Comparison of ENCODE assay signal across 25 mouse cellular contexts in genomic region chr1:92181970-92182369, GRCm38 (mm10). TPM values are rescaled to one million over a fixed set of nuclear protein-coding genes. Genes with fewer than 3 reads are reported as not detected.
A peak's percentile ranks its signal among the peaks of the same experiment; 100 is the strongest.
DNase-seq lines count a peak whose midpoint lies in the region; ATAC-seq and TF ChIP-seq lines count a peak whose summit lies in the region.
"Had no signal": no experiment of that assay in that cellular context is flagged by ENCODE, and none has a peak within 500 bp of the region (broad histone marks: within the 10 kb centered on the region; RNA-seq: fewer than 3 reads in every experiment).

No protein-coding gene starts in this region.

- TF ChIP-seq POLR2A in CH12.LX (IDR thresholded peaks at IDR 0.05; ENCODE audit: low read depth, low read length), result no peak
- no peak for TF ChIP-seq POLR2A in myocyte (IDR thresholded peaks at IDR 0.05; ENCODE audit: insufficient read length, low read depth)

- no peak overlapping the region for H3K4me3 ChIP-seq in hindbrain, embryonic 10.5 days
- no peak overlapping the region for H3K4me3 ChIP-seq in hindbrain, postnatal 0 days (ENCODE audit: low read length)
- H3K4me3 ChIP-seq in CH12.LX (replicated peaks in 1 of 3; ENCODE audit: low read depth in 2 of 3, low read length in 2 of 3, poor library complexity in 1 of 3) (no peak overlapping the region), myocyte (no peak overlapping the region)

- H3K36me3 ChIP-seq in hindbrain, embryonic 10.5 days, result no peaks in the 10 kb centered on the region
- no peaks in the 10 kb centered on the region for H3K36me3 ChIP-seq in hindbrain, postnatal 0 days (ENCODE audit: insufficient read depth, low read length)
- no peaks in the 10 kb centered on the region for H3K36me3 ChIP-seq in CH12.LX (replicated peaks in 1 of 2; ENCODE audit: control insufficient read depth in 1 of 2, insufficient read depth in 1 of 2, low read length in 1 of 2)
- no peaks in the 10 kb centered on the region for H3K36me3 ChIP-seq in myocyte (ENCODE audit: control insufficient read depth, insufficient read depth)
- H3K36me3 ChIP-seq: embryonic facial prominence, embryonic 10.5 days; embryonic facial prominence, embryonic 13.5 days; heart, embryonic 10.5 days; heart, embryonic 13.5 days had no signal

- dilution Hi-C loops in CH12.LX (cut with MboI; ENCODE audit: extremely low pct_ligation_motif_present, extremely low pct_unique_long_range_greater_than_20kb, low sequenced_read_pairs), result no loop called here

- no peak for TF ChIP-seq CTCF in hindbrain, postnatal 0 days (IDR thresholded peaks at IDR 0.05; ENCODE audit: low read depth)
- TF ChIP-seq CTCF in CH12.LX (conservative IDR thresholded peaks at IDR 0.05 in 1 of 2, IDR thresholded peaks at IDR 0.05 in 1 of 2; ENCODE audit: low read depth in 2 of 2, low read length in 2 of 2), result no peak

- no peak for ATAC-seq in hindbrain, postnatal 0 days
- ATAC-seq in erythroblast, adult 5-6 weeks (replicated peaks; ENCODE audit: low FRiP score, poor library complexity, severe bottlenecking), result no peak
- ATAC-seq: forebrain, embryonic 14.5 days; forebrain, postnatal 0 days; intestine, postnatal 0 days had no signal

- 49% methylated on average over 2 of the region's 2 CpGs for WGBS in hindbrain, embryonic 10.5 days
- WGBS in hindbrain, postnatal 0 days, result 53% methylated on average over 2 of the region's 2 CpGs

- H3ac ChIP-seq in myocyte (ENCODE audit: control insufficient read depth, insufficient read length), result no peak overlapping the region

- H3K79me2 ChIP-seq in CH12.LX (replicated peaks; ENCODE audit: control insufficient read depth, extremely low read depth, insufficient read depth, poor library complexity, severe bottlenecking) (no peaks in the 10 kb centered on the region; the same call in 1 of the 2 replicates), myocyte (ENCODE audit: control insufficient read depth, insufficient read depth) (peaks cover 25% of the 10 kb centered on the region)

- no peak overlapping the region for H3K9ac ChIP-seq in hindbrain, postnatal 0 days (replicated peaks; ENCODE audit: low read length)
- H3K9ac ChIP-seq in CH12.LX (ENCODE audit: insufficient read depth, low read depth), result no peak overlapping the region; the same call in 1 of the 2 replicates
- H3K9ac ChIP-seq: embryonic facial prominence, embryonic 13.5 days had no signal

- in situ Hi-C loops in CH12.LX (cut with MboI; ENCODE audit: low pct_ligation_motif_present, low pct_unique_long_range_greater_than_20kb, low sequenced_read_pairs), result no loop called here

- TF ChIP-seq RAD21 in CH12.LX (IDR thresholded peaks at IDR 0.05; ENCODE audit: low read depth, low read length), result no peak

- H3K4me2 ChIP-seq in hindbrain, postnatal 0 days (ENCODE audit: low read depth, low read length), result no peak overlapping the region
- H3K4me2 ChIP-seq in CH12.LX (ENCODE audit: insufficient read depth, low read depth, poor library complexity, severe bottlenecking) (no peak overlapping the region), myocyte (ENCODE audit: low read depth) (peak overlapping the region; percentile 80)

- DNase-seq in cerebellum, adult 11-12 months, result peak; percentile 36
- DNase-seq in cerebellum, postnatal 36 days, result no peak
- no peak for DNase-seq in hindbrain, embryonic 10.5 days (ENCODE audit: low spot score)
- no peak for DNase-seq in hindbrain, postnatal 0 days (ENCODE audit: low spot score)
- no peak for DNase-seq in CH12.LX (ENCODE audit: extremely low read depth)
- DNase-seq: adrenal gland, adult 2 months; adrenal gland, postnatal 14 days; cerebellum, adult 11 months; cerebellum, adult 9-10 months; cerebellum, postnatal 25 days; embryo, embryonic 11 days; forebrain, postnatal 0 days; gastrocnemius, adult 2 months; gastrocnemius, postnatal 14 days; heart, adult 18-20 months; heart, postnatal 14 days; heart, postnatal 4 days had no signal

- no peak for TF ChIP-seq EP300 in CH12.LX (IDR thresholded peaks at IDR 0.05; ENCODE audit: low read length)

- peak overlapping the region; percentile 96; the same call in 1 of the 2 replicates for H3K27ac ChIP-seq in hindbrain, embryonic 10.5 days
- H3K27ac ChIP-seq in hindbrain, postnatal 0 days, result no peak overlapping the region
- no peak overlapping the region for H3K27ac ChIP-seq in CH12.LX (ENCODE audit: insufficient read depth, low read depth)

- H3K9me3 ChIP-seq in hindbrain, embryonic 10.5 days, result no peaks in the 10 kb centered on the region
- no peaks in the 10 kb centered on the region for H3K9me3 ChIP-seq in hindbrain, postnatal 0 days (ENCODE audit: low read length)
- no peaks in the 10 kb centered on the region for H3K9me3 ChIP-seq in CH12.LX (replicated peaks; ENCODE audit: low read length)
- H3K9me3 ChIP-seq: embryonic facial prominence, embryonic 10.5 days; embryonic facial prominence, embryonic 13.5 days; heart, embryonic 10.5 days; heart, embryonic 13.5 days had no signal

- H3K4me1 ChIP-seq in hindbrain, embryonic 10.5 days (replicated peaks), result peaks cover 35% of the 10 kb centered on the region
- H3K4me1 ChIP-seq in hindbrain, postnatal 0 days (ENCODE audit: insufficient read depth, low read length), result peaks cover 21% of the 10 kb centered on the region
- H3K4me1 ChIP-seq in CH12.LX (ENCODE audit: control insufficient read depth in 1 of 2, insufficient read depth in 2 of 2), result peaks cover 7 to 25% of the 10 kb centered on the region in 2 experiments

- H3K27me3 ChIP-seq in hindbrain, embryonic 10.5 days (ENCODE audit: insufficient read depth, poor library complexity, severe bottlenecking), result no peaks in the 10 kb centered on the region
- H3K27me3 ChIP-seq in hindbrain, postnatal 0 days (ENCODE audit: insufficient read depth, low read length), result no peaks in the 10 kb centered on the region
- peaks cover 12% of the 10 kb centered on the region for H3K27me3 ChIP-seq in CH12.LX (replicated peaks)
- no peaks in the 10 kb centered on the region for H3K27me3 ChIP-seq in myocyte (ENCODE audit: control insufficient read depth, insufficient read depth, insufficient read length)
- H3K27me3 ChIP-seq: embryonic facial prominence, embryonic 13.5 days; heart, embryonic 13.5 days had no signal

TF ChIP-seq in CH12.LX, 34 proteins besides CTCF, POLR2A, EP300 and RAD21:
- TF ChIP-seq SMC3 (IDR thresholded peaks at IDR 0.05; ENCODE audit: low read depth, low read length) (no peak), MXI1 (IDR thresholded peaks at IDR 0.05; ENCODE audit: low read depth, low read length) (no peak), ZNF384 (IDR thresholded peaks at IDR 0.05; ENCODE audit: low read depth, low read length) (no peak), ELF1 (IDR thresholded peaks at IDR 0.05; ENCODE audit: low read depth, low read length) (0 out of 2 replicates have a peak, but pooled peaks have one; percentile 12)

TF ChIP-seq in myocyte, 11 proteins besides CTCF, POLR2A, EP300 and RAD21:
- no peak for TF ChIP-seq E2F4 (IDR thresholded peaks at IDR 0.05; ENCODE audit: insufficient read depth)
- no peak for TF ChIP-seq POLR2AphosphoS2 (IDR thresholded peaks at IDR 0.05; ENCODE audit: insufficient read length, low read depth)
- no peak for TF ChIP-seq CEBPB (IDR thresholded peaks at IDR 0.05; ENCODE audit: insufficient read depth, poor library complexity, severe bottlenecking)
- TF ChIP-seq USF1 (IDR thresholded peaks at IDR 0.05; ENCODE audit: low read depth), result no peak
- no peak for TF ChIP-seq SRF (IDR thresholded peaks at IDR 0.05; ENCODE audit: control insufficient read depth, insufficient read length, low read depth)
- TF ChIP-seq REST (IDR thresholded peaks at IDR 0.05; ENCODE audit: insufficient read depth, insufficient read length), result no peak
- no peak for TF ChIP-seq MYOG (IDR thresholded peaks at IDR 0.05; ENCODE audit: control insufficient read depth in 1 of 3, insufficient read depth in 1 of 3, insufficient read length in 2 of 3, low read depth in 2 of 3)
- no peak for TF ChIP-seq MAX (IDR thresholded peaks at IDR 0.05; ENCODE audit: low read depth)
- no peak for TF ChIP-seq TCF3 (IDR thresholded peaks at IDR 0.05; ENCODE audit: insufficient read length, low read depth)
- no peak for TF ChIP-seq TCF12 (IDR thresholded peaks at IDR 0.05; ENCODE audit: insufficient read depth, poor library complexity, severe bottlenecking)
- no peak for TF ChIP-seq MYOD1 (IDR thresholded peaks at IDR 0.05; ENCODE audit: control insufficient read depth in 1 of 3, insufficient read length in 2 of 3, low read depth in 2 of 3)

RNA-seq across cellular contexts. Expression of gene Hdac4, which starts 13.5 kb away (rescaled TPM):
- 20.8 TPM in 2 replicates for polyA plus RNA-seq in hindbrain, embryonic 10.5 days (2016; fragmentation: Nextera tagmentation; extraction: Ambion mirVana)
- 67.9 and 71.2 TPM in 2 replicates for total RNA-seq in hindbrain, postnatal 0 days (2014; rRNA removed)
- polyA plus RNA-seq in hindbrain, postnatal 0 days (2015; fragmentation: Nextera tagmentation; extraction: Ambion mirVana), result 20.2 and 22.8 TPM in 2 replicates
- 5.2 and 6.3 TPM in 2 replicates for total RNA-seq in CH12.LX (2012; rRNA removed)
- 2.4 and 3.4 TPM in 2 replicates for total RNA-seq in CH12.LX (2014; rRNA removed)
- polyA plus RNA-seq in CH12.LX (2012; ENCODE audit: insufficient read length, low read depth), result 2.9 and 4.3 TPM in 2 replicates
- 21.2 TPM for polyA plus RNA-seq in myocyte (2012; fragmentation: generic; extraction: Trizol)
- 3.1 and 4.6 TPM in 2 replicates for total RNA-seq in erythroblast, adult 5-6 weeks (2015; ENCODE audit: low replicate concordance)
- total RNA-seq in erythroblast, adult 5-6 weeks (2017; ENCODE audit: low replicate concordance), result 3.4 and 4.7 TPM in 2 replicates
